Mouse (Mus musculus) olfactory bulb, adult 2 months (tissue): ENCODE results near the gene Bbs9.

Experiments
- CTCF ChIP-seq: fragments of 200-500 bp; IDR thresholded peaks from 2 replicates; pipeline ENCODE4 v1.5.1; 2012; ENCODE audit warnings: low read depth, mild to moderate bottlenecking, low read length, moderate library complexity; ENCODE audit not compliant: insufficient read depth
- POLR2A ChIP-seq: fragments of 200-500 bp; IDR thresholded peaks from 2 replicates; pipeline ENCODE4 v1.6.1; 2012; ENCODE audit warnings: mild to moderate bottlenecking, low read depth, low read length, moderate library complexity; ENCODE audit not compliant: insufficient read depth

DNA sequence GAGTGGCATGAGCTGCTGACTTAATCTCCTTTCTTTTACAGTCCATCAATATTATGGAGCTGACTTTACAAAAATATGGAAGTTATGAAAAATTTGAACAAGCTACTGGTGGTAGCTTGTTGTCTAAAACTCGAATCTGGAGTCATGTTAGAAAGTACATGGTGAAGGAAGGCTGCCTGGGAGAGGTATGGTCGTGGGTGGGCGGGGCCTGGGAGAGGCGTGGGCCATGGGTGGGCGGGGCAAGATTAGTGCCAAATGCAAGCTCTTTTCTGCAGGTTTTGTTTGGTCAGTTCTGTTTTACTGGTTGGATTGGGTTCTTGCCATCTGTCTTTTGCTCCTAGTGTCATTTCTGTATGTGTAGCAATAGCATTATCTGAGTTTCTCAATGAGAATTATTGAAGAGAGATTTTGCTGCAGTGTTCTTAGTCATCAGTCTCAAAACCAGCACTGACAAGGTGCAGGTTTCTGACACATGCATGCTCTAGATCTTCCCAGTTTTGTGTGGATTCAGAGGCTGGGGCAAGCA, 45.1 kb upstream of the Bbs9 start:
- no peak for TF ChIP-seq CTCF
- TF ChIP-seq POLR2A = no peak
